Mouse (Mus musculus) stomach, postnatal 0 days (tissue): ENCODE results near the gene Sap30l.

ENCODE experiments used
- CTCF ChIP-seq: IDR thresholded peaks from 2 replicates; pipeline ENCODE4 v1.5.1; 2016; ENCODE audit warnings: antibody characterized with exemption, low read depth, mild to moderate bottlenecking, moderate library complexity
- EP300 ChIP-seq: optimal IDR thresholded peaks from 2 replicates; pipeline ENCODE3; 2016; ENCODE audit warnings: antibody characterized with exemption

DNA sequence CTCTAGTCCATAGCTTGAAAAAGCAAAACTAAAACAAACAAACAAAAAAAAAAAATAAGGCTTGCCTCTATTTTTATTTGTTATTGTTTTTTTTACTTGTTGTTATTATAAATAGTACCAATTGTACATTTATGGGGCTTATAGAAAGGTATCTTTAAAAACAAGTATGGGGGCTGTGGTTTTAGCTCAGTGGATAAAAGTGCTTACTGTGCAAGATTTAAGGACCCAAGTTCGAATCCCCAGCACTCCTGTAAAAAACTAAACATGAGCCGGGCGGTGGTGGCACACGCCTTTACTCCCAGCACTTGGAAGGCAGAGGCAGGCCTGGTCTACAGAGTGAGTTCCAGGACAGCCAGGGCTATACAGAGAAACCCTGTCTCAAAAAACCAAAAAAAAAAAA lies 40.1 kb upstream of the Sap30l start:
- no peak for TF ChIP-seq CTCF
- no peak for TF ChIP-seq EP300
